Mouse (Mus musculus) ovary, postnatal 14 days (tissue): ENCODE measurements around the gene Bach2.
A peak's percentile ranks its signal among the peaks of the same experiment; 100 is the strongest.

Source experiments
- DNase-seq: peaks from one replicate; pipeline ENCODE4 v3.0.0; 2022; ENCODE audit warnings: low spot score

Gene Bach2

GRCm38 (mm10) chr4:32293686-32294265 lies 55.2 kb downstream of the Bach2 start:
- DNase-seq, result no peak

GRCm38 (mm10) chr4:32297071-32297671 lies 58.6 kb downstream of the Bach2 start:
- DNase-seq, result no peak

GRCm38 (mm10) chr4:32299221-32299620 lies 60.6 kb downstream of the Bach2 start:
- no peak for DNase-seq

GRCm38 (mm10) chr4:32299970-32300369 lies 61.4 kb downstream of the Bach2 start:
- no peak for DNase-seq

GRCm38 (mm10) chr4:32302668-32303067 lies 64.1 kb downstream of the Bach2 start:
- no peak for DNase-seq

GRCm38 (mm10) chr4:32303076-32303475 lies 64.5 kb downstream of the Bach2 start:
- DNase-seq, result peak; percentile 21

- DNase-seq, result peak; percentile 85
Observed at GRCm38 (mm10) chr4:32303674-32304073, 65.1 kb downstream of the Bach2 start.

- no peak for DNase-seq
Observed at GRCm38 (mm10) chr4:32304221-32304703, 65.7 kb downstream of the Bach2 start.

GRCm38 (mm10) chr4:32305036-32305615 lies 66.5 kb downstream of the Bach2 start:
- no peak for DNase-seq

DNA sequence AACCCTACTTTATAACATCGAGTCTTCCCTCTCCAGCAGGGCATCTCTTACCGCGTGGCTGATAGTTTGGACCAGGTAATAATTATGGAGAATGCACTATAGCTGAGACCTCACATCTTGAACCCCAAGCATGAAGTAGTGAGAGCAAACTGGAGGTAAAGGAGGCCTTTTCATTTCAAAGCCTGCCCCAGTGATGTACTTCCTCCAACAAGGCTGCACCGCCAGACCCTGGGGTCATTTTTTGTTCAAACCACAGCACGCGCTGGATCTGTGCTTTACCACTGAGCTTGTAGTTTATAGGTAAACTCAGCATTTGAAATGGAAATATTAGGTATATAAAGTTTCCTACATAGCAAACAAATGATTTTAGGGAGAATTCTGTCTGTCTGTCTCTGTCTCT lies 67.1 kb downstream of the Bach2 start:
- DNase-seq, result no peak

DNA sequence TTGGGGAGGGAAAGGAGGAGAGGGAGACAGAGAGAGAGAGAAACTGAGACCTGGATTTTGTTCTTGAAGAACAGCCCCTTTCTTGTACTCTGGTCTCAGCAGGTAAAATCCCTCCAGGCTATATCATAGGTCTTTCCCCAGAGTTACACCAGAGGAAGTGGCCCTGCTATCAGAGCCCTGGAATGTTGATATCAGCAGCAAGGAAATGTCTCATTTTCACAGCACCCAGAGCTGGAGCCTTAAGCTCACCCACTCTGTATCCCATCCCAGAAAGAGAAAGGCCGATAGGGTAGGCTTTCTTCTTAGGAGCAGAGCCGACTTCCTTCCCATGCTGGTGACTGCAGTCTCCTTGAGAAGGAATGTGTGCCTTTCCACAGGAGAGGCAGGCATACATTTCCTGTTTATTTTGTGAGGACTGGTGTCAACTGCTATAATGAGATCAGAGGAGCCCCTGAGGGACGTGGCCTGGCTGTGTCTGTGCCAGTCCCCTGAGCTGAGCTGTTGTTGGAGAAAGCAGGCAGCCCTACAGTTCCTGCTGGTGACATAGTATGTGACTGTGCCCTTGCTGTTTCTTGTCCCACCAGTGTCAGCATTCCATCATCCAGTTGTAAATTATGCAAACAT lies 67.7 kb downstream of the Bach2 start:
- no peak for DNase-seq

- no peak for DNase-seq
Observed at GRCm38 (mm10) chr4:32307215-32307614, 68.6 kb downstream of the Bach2 start.

- no peak for DNase-seq
Observed at GRCm38 (mm10) chr4:32312171-32312946, 73.8 kb downstream of the Bach2 start.

- no peak for DNase-seq
Observed at GRCm38 (mm10) chr4:32314919-32315318, 76.3 kb downstream of the Bach2 start.

DNA sequence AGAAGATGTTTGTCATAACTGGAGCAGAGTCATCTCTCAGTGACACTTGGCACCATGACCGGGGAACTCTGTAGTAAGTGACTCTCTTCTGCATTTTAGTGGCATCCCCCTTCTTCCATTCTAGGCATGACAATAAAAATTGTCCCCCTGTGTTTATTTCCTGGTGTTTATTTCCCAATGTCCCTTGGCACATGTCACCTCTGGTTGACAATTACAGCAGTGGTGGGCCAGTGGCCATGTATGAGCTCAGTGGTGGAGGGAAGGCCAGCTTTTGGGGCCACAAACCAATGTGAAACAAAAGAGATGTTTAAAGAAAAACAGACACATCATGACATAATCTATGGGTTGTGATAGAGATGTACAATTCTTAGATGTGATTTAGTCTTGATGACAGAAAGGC lies 80.0 kb downstream of the Bach2 start:
- no peak for DNase-seq

DNA sequence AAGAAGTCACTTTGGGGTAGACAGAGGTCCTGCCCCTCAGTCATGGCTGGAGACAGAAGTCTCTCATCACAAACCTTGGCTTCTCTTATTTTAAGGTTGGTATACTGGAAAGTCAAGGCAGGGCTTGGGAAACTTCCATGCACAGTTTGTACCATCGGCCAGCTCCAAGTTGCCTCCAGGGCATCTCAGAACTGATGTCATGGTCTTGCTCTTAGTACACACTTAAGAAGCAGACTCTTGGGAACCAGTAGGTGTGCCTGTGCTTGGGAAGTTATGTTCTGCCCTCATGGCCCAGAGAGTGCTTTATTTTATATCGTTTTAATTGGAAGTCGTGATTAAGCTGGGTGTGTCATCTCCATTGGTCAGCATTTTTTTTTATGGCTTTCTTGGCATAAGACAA lies 80.7 kb downstream of the Bach2 start:
- no peak for DNase-seq

GRCm38 (mm10) chr4:32320039-32320438 lies 81.4 kb downstream of the Bach2 start:
- DNase-seq, result no peak

GRCm38 (mm10) chr4:32324111-32324510 lies 85.5 kb downstream of the Bach2 start:
- DNase-seq, result no peak

DNA sequence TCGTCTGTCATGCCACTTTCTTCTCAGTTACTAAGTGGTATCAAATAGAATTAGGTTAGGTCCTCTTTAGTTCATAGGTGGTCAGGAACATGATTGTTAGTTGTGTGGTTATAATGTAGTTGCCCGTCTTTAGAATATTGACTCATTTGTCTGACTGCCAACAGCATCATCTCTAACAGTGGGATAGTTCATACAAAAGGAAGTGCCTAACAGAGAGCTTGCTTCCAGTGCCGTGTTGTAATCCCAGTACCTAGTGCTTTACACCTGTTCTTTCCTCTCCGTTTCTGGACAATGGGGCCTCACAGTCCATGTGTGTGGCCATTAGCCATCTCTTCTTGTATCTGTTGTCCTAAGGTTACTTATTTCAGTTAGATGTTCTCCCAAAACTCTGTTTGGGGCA lies 86.4 kb downstream of the Bach2 start:
- DNase-seq, result no peak

- DNase-seq, result no peak
Observed at GRCm38 (mm10) chr4:32325596-32325995, 87.0 kb downstream of the Bach2 start.

- DNase-seq, result no peak
Observed at GRCm38 (mm10) chr4:32326279-32326678, 87.7 kb downstream of the Bach2 start.

DNA sequence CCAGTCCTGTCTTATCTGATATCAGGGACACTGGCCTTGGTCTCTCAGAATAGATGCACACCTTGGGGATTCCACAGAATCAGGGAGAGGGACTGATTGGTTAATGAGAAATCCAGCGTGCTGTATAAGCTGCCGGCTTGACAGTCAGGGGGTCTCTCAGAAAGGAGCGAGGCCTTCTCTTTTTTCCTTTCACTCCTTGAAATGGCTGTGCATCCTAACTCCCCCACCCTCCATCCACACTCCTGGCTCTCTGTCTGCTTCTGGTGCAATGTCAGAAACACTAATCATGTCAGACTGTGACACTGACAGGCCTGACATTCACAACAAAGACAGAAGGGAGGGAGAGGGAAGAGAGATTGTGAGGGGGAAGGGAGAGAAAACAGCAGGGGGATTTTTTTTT lies 88.3 kb downstream of the Bach2 start:
- no peak for DNase-seq
